Mouse (Mus musculus) yolk sac, embryonic 10.5 days (tissue): ENCODE data around the gene Grm8.
A peak's percentile ranks its signal among the peaks of the same experiment; 100 is the strongest.
"Not testable (repeated sequence)": the region's sequence is repeated elsewhere in the genome, so short reads cannot be mapped to it uniquely, and the experiment has no call there.

Experiments
- DNase-seq: peaks from one replicate; pipeline ENCODE4 v3.0.0-alpha.2; 2017; ENCODE audit warnings: low spot score

Grm8 gene

GRCm38 (mm10) chr6:27849644-27850043 lies 285.3 kb downstream of the Grm8 start:
- no peak for DNase-seq

- DNase-seq: no peak
Measured at GRCm38 (mm10) chr6:27836159-27836558, 298.8 kb downstream of the Grm8 start.

GRCm38 (mm10) chr6:27819735-27820134 lies 315.2 kb downstream of the Grm8 start:
- not testable (repeated sequence) for DNase-seq

GRCm38 (mm10) chr6:27812789-27813188 lies 322.2 kb downstream of the Grm8 start:
- DNase-seq: no peak

- DNase-seq: no peak
Measured at GRCm38 (mm10) chr6:27809996-27810395, 325.0 kb downstream of the Grm8 start.

GRCm38 (mm10) chr6:27806741-27807140 lies 328.2 kb downstream of the Grm8 start:
- no peak for DNase-seq

- DNase-seq: no peak
Measured at GRCm38 (mm10) chr6:27800881-27801572, 334.0 kb downstream of the Grm8 start.

GRCm38 (mm10) chr6:27798735-27799134 lies 336.2 kb downstream of the Grm8 start:
- DNase-seq: no peak

- DNase-seq: no peak
Measured at GRCm38 (mm10) chr6:27789566-27789965, 345.4 kb downstream of the Grm8 start.

- DNase-seq: no peak
Measured at GRCm38 (mm10) chr6:27789151-27789550, 345.8 kb downstream of the Grm8 start.

GRCm38 (mm10) chr6:27782251-27782650 lies 352.7 kb downstream of the Grm8 start:
- DNase-seq: no peak

GRCm38 (mm10) chr6:27781371-27781770 lies 353.6 kb downstream of the Grm8 start:
- no peak for DNase-seq

- DNase-seq: no peak
Measured at GRCm38 (mm10) chr6:27775646-27776271, 359.2 kb downstream of the Grm8 start.

GRCm38 (mm10) chr6:27762061-27762460 lies 372.9 kb downstream of the Grm8 start:
- no peak for DNase-seq

- no peak for DNase-seq
Measured at GRCm38 (mm10) chr6:27753290-27753829, 381.6 kb downstream of the Grm8 start.

GRCm38 (mm10) chr6:27746493-27746892 lies 388.5 kb downstream of the Grm8 start:
- DNase-seq: no peak

- no peak for DNase-seq
Measured at GRCm38 (mm10) chr6:27745693-27746451, 389.1 kb downstream of the Grm8 start.

GRCm38 (mm10) chr6:27689382-27689781 lies 445.6 kb downstream of the Grm8 start:
- no peak for DNase-seq

GRCm38 (mm10) chr6:27661747-27662435 lies 473.1 kb downstream of the Grm8 start:
- DNase-seq: peak; percentile 18

GRCm38 (mm10) chr6:27657520-27657919 lies 477.5 kb downstream of the Grm8 start:
- peak; percentile 29 for DNase-seq

GRCm38 (mm10) chr6:27646503-27646902 lies 488.5 kb downstream of the Grm8 start:
- DNase-seq: no peak

- no peak for DNase-seq
Measured at GRCm38 (mm10) chr6:27645054-27645453, 489.9 kb downstream of the Grm8 start.
